Mouse (Mus musculus) urinary bladder, adult 2 months (tissue): ENCODE data around the gene Epb41l2. TPM values are rescaled to one million over a fixed set of nuclear protein-coding genes. Genes with fewer than 3 reads are reported as not detected.

Experiments
- DNase-seq: peaks from one replicate; pipeline ENCODE4 v3.0.0; 2022; ENCODE audit warnings: low spot score
- polyA plus RNA-seq: library from polyadenylated mRNA; depleted of rRNA; stranded (reverse); fragments of >200 nt; gene quantifications from 2 replicates; pipeline ENCODE4 v1.2.3, GENCODE M21; 2012

The Epb41l2 gene
- polyA plus RNA-seq, 1 experiment, result 77.6 TPM

GRCm38 (mm10) chr10:25365708-25366107, 6.1 kb downstream of the Epb41l2 start:
- no peak for DNase-seq

- DNase-seq, result no peak
Observed at GRCm38 (mm10) chr10:25366691-25367090, 7.1 kb downstream of the Epb41l2 start.

GRCm38 (mm10) chr10:25368928-25369327, 9.3 kb downstream of the Epb41l2 start:
- no peak for DNase-seq

GRCm38 (mm10) chr10:25369691-25370090, 10.1 kb downstream of the Epb41l2 start:
- DNase-seq, result no peak

- no peak for DNase-seq
Observed at GRCm38 (mm10) chr10:25371336-25371735, 11.7 kb downstream of the Epb41l2 start.

- no peak for DNase-seq
Observed at GRCm38 (mm10) chr10:25371915-25372371, 12.3 kb downstream of the Epb41l2 start.

GRCm38 (mm10) chr10:25372510-25373148, 13.0 kb downstream of the Epb41l2 start:
- DNase-seq, result no peak

- DNase-seq, result peak; percentile 10
Observed at GRCm38 (mm10) chr10:25375036-25375435, 15.4 kb downstream of the Epb41l2 start.

- no peak for DNase-seq
Observed at GRCm38 (mm10) chr10:25380746-25381481, 21.3 kb downstream of the Epb41l2 start.

- no peak for DNase-seq
Observed at GRCm38 (mm10) chr10:25381951-25382350, 22.4 kb downstream of the Epb41l2 start.

GRCm38 (mm10) chr10:25383171-25383570, 23.6 kb downstream of the Epb41l2 start:
- DNase-seq, result no peak

GRCm38 (mm10) chr10:25384391-25384790, 24.8 kb downstream of the Epb41l2 start:
- no peak for DNase-seq

GRCm38 (mm10) chr10:25385811-25386580, 26.4 kb downstream of the Epb41l2 start:
- DNase-seq, result no peak

- DNase-seq, result no peak
Observed at GRCm38 (mm10) chr10:25386868-25387267, 27.3 kb downstream of the Epb41l2 start.

GRCm38 (mm10) chr10:25387268-25387667, 27.7 kb downstream of the Epb41l2 start:
- DNase-seq, result no peak

- DNase-seq, result no peak
Observed at GRCm38 (mm10) chr10:25392786-25393185, 33.2 kb downstream of the Epb41l2 start.

GRCm38 (mm10) chr10:25393721-25394120, 34.1 kb downstream of the Epb41l2 start:
- no peak for DNase-seq

- no peak for DNase-seq
Observed at GRCm38 (mm10) chr10:25395236-25395886, 35.8 kb downstream of the Epb41l2 start.

- no peak for DNase-seq
Observed at GRCm38 (mm10) chr10:25396859-25397258, 37.3 kb downstream of the Epb41l2 start.

GRCm38 (mm10) chr10:25397767-25398690, 38.4 kb downstream of the Epb41l2 start:
- DNase-seq, result no peak

- no peak for DNase-seq
Observed at GRCm38 (mm10) chr10:25399016-25399415, 39.4 kb downstream of the Epb41l2 start.
